Mouse (Mus musculus): Measurements from ENCODE around the gene Fancf. TPM values are rescaled to one million over a fixed set of nuclear protein-coding genes. Genes with fewer than 3 reads are reported as not detected.

Gene Fancf
- total RNA-seq (2015; ENCODE audit: low replicate concordance) (4.6 TPM in 1 of 2 replicates, not detected in the other), total RNA-seq (2017; ENCODE audit: low replicate concordance) (4.4 TPM in 1 of 2 replicates, not detected in the other)

- ATAC-seq (replicated peaks; ENCODE audit: low FRiP score, poor library complexity, severe bottlenecking): peak; percentile 97
Observed at GRCm38 (mm10) chr7:51862097-51862492, at the start of gene Fancf. Fancf (minus strand) TSS chr7:51862267.

DNA sequence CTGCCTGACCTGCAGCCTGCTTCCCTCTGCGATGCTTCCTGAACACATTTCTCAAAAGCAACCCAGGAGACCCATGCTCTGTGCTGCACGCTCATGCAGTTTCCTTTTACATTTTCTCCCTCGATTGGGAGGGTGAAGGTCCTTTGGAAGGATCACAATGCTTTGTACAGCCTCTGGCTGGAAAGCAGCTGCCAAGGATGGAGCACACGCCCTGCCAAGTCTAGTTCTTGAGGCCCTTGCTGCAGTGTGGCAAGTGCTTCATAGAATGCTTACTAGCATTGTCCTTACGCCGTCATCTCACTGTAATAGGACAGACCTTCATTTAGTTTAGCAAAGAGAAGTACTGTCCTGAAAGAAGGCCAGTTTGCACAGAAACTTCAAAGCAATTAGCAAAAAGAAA is 37.0 kb upstream of the Fancf start:
- no peak for ATAC-seq (replicated peaks; ENCODE audit: low FRiP score, poor library complexity, severe bottlenecking)

- ATAC-seq (replicated peaks; ENCODE audit: low FRiP score, poor library complexity, severe bottlenecking): no peak
Observed at GRCm38 (mm10) chr7:51894939-51895338, 32.9 kb upstream of the Fancf start.

DNA sequence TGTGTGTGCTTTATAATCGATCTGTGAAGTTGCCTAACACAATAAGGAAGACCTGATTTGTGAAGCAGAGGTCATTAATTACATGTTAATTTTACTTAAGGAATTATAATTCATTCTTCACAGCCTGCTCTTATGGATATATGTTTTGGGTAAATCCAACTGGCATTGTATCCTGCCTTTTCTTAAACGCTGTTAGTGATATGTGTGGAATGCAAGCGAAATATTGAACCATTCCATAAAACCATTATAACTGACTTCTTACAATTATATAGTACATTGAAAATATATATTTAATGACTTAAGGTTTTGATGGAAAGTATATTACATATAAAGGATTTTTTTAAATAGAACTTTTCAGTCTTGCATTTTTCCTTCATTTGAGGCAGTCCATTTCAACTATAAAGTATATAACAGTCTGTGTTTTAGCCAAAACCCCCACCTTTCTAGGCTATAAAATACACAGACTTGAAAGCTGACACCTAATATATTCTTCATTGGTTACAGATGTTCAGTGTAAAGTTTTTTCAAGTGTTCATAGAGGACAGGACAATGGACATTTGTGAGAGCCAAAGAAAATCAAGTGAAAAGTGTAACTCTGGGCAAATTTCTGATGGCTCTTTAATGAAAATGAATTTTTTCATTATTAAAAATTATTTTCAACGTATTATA is 32.2 kb upstream of the Fancf start:
- no peak for ATAC-seq (replicated peaks; ENCODE audit: low FRiP score, poor library complexity, severe bottlenecking)

DNA sequence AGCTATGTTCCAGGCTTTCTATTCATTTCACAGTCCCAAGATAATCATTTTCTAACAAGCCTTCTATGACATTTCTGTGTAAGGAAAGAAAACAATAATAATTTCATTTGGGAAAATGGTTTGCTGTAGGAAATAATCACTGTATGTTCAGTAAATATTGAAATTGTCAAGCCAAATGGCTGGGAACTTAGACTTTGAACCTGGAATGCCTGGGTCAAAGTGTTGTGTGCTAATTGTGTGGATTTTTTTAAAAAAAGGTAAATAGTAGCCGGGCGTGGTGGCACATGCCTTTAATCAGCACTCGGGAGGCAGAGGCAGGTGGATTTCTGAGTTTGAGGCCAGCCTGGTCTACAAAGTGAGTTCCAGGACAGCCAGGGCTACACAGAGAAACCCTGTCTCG is 30.9 kb upstream of the Fancf start:
- no peak for ATAC-seq (replicated peaks; ENCODE audit: low FRiP score, poor library complexity, severe bottlenecking)

DNA sequence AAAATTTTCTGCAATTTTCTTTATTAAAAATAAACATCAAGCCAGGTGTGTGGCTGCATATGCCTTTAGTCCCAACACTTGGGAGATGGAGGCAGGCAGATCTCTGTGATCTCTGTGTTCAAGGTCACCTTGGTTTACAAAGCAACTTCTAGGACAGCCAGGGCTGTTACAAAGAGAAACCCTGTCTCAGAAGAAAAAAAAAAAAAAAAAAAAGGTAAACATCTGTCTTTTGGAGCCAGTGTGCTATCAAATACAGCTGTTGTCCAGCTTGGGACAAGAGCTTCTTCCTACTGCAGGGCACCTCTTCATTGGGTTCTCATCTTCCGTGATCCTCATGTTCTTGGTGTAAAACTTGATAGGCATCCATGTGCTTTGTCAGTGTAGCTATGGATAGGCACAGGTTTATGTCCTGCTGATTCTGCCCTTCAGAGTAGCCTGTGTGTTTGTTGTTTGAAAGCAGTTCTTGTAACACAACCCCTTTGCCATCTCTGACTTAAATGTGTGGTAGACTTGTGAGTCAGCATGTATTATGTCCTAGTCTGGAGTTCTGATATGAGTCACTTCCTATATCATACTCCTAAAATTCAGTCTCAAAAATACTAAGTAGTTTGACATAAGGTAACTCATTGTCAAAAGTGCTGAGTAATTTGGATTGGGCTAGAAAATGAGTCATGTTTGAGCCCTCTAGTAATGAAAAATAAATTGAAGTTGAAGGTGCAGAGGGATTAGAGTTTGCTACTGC is 30.3 kb upstream of the Fancf start:
- no peak for ATAC-seq (replicated peaks; ENCODE audit: low FRiP score, poor library complexity, severe bottlenecking)

DNA sequence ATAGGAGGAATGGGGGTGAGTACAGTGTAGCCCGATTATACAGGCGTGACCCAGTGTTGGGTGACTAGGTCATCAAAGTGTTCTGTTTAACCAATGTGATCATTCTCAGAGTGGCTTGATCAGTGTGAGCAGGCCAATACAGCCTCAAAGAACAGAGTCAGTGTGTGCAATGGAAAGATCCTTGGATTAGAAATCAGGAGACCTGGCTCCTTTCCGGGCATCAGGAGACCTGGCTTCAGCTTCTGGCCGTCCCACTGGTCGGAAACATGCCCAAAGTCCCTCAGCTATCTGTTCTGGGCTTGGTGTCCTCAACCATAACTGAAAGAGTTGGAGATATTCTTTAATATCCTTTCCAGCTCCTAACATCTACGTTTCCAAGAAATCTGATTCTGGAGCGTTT is 27.5 kb upstream of the Fancf start:
- no peak for ATAC-seq (replicated peaks; ENCODE audit: low FRiP score, poor library complexity, severe bottlenecking)

DNA sequence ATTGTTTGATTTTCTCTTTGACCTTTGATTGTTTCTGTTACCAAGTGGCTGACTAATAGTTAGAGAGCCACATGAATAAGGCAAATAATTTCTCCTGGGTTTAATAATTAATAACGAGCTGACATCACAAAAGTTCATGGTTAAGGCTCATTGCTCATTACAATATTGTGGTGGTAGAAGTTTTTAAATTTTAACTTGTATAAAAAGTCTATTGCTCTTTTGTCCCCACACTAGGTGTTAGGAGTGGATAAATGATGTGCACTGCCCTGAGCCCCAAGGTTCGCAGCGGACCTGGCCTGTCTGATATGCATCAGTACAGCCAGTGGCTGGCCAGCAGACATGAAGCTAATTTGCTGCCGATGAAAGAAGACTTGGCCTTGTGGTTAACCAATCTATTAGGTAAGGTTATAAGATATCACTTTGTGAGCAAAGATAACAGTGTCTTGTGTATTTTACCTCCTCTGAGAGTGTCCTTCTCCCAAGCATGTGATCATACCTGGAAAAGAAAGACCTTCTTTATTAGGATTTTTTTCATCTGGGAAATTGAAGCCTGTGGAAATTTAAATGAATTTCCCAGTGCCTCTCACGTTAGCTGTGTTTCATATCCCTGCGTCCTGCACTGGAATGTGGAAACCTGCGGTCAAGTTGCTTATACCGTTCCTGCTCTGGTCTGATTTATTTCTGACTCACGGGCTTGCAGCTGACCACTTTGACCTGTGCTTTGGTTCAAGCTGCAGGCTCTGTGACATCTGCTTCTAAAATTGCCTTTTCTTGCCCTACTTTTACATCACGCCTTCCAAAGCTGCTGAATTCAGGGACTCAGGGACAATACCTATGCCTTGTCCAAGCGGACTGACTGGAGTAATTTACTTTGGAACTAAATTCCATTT is 25.9 kb upstream of the Fancf start:
- no peak for ATAC-seq (replicated peaks; ENCODE audit: low FRiP score, poor library complexity, severe bottlenecking)

DNA sequence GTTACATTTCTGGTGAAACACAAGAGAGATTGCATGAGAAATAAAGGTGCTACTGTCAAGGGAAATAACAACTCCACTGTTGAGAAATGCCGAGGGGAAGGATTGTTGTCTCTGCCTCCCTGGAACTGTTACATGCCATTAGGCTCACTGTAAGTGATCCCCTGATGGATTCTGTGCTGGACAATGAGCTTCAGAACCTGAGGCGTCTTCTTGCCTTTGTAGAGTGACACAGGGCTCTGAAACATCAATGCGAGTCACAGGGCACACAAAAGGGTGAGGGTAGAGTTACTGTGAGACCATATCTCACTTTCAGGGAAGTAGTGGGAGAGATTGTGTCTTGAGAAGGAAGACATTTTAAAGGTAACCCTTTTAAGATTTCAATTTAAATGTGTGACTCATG is 23.3 kb upstream of the Fancf start:
- ATAC-seq (replicated peaks; ENCODE audit: low FRiP score, poor library complexity, severe bottlenecking): no peak

- no peak for ATAC-seq (replicated peaks; ENCODE audit: low FRiP score, poor library complexity, severe bottlenecking)
Observed at GRCm38 (mm10) chr7:51880121-51880520, 18.1 kb upstream of the Fancf start.

GRCm38 (mm10) chr7:51879136-51879723 is 17.2 kb upstream of the Fancf start:
- ATAC-seq (replicated peaks; ENCODE audit: low FRiP score, poor library complexity, severe bottlenecking): 0 out of 2 replicates have a peak, but pooled peaks have one; percentile 39

DNA sequence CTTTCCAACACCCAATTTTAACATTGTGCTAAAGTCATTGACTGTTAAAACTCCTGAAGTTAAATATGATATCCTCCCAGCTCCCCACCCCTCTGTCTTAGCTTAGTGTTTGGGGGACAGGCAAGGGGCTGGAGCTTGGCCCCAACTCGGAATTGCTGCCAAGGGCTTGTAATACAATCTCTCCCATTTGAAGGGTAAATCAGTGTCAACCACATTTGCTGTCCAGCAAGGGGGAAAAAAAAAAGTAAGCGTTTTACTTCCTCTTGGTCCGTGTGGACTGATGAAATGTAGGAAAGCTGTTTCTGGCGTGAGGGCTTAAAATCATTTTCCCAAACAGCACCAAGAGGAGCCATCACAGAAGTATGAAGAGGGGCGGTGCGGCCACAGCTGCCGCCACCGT is 16.7 kb upstream of the Fancf start:
- ATAC-seq (replicated peaks; ENCODE audit: low FRiP score, poor library complexity, severe bottlenecking): no peak

- no peak for ATAC-seq (replicated peaks; ENCODE audit: low FRiP score, poor library complexity, severe bottlenecking)
Observed at GRCm38 (mm10) chr7:51876316-51876715, 14.2 kb upstream of the Fancf start.

GRCm38 (mm10) chr7:51872597-51872996 is 10.5 kb upstream of the Fancf start:
- no peak for ATAC-seq (replicated peaks; ENCODE audit: low FRiP score, poor library complexity, severe bottlenecking)

DNA sequence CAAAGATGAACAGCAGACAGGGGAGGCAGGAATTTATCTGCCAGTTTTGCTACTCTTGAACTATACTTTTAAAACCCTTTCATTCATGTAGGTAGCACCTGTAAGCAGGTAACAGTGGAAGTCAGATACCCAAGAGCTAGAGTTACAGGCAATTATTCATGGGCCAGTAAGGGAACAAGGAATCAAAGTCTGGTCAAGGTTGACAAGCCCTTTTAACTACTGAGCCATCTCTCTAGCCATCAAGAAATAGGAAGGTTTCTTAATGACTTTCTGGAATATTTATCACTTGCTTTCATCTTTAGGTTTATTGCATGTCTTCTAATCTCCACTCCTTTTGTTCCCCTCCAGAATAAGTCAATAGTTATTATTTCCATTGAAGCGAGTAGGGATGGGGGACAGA is 10.0 kb upstream of the Fancf start:
- ATAC-seq (replicated peaks; ENCODE audit: low FRiP score, poor library complexity, severe bottlenecking): no peak

- ATAC-seq (replicated peaks; ENCODE audit: low FRiP score, poor library complexity, severe bottlenecking): no peak
Observed at GRCm38 (mm10) chr7:51867983-51868382, 5.9 kb upstream of the Fancf start.

- no peak for ATAC-seq (replicated peaks; ENCODE audit: low FRiP score, poor library complexity, severe bottlenecking)
Observed at GRCm38 (mm10) chr7:51865336-51865735, 3.3 kb upstream of the Fancf start.

GRCm38 (mm10) chr7:51862842-51863241 is 775 bp upstream of the Fancf start:
- ATAC-seq (replicated peaks; ENCODE audit: low FRiP score, poor library complexity, severe bottlenecking): peak; percentile 11; the same call in 1 of the 2 replicates

- peak; percentile 64 for ATAC-seq (replicated peaks; ENCODE audit: low FRiP score, poor library complexity, severe bottlenecking)
Observed at GRCm38 (mm10) chr7:51861250-51862096, 594 bp downstream of the Fancf start, which contains the start of gene Gas2. Gas2 (plus strand) TSS chr7:51862015.
